Mouse (Mus musculus): ENCODE data around the gene Cpsf3.

DNA sequence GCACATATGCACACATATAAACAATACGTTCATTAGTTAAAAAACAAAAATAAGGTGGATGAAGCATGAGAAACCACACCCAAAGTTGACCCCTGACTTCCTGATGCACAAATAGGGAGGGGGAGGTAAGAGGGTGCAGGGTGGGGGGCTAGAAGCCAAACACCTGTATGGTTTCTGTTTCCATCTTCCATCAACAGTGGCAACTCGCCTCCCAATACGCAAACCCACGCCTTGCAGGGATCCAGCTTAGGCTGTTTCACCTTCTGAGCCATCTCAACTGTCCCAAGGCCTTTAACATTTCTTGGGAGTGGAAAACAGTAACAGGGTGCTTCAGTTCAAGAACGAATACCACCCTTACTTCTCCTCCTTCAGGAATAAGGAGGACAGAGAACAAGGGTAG, 52.0 kb downstream of the Cpsf3 start:
- TF ChIP-seq EP300 (IDR thresholded peaks at IDR 0.05; ENCODE audit: low read depth): no peak
- no peak for TF ChIP-seq CTCF (IDR thresholded peaks at IDR 0.05; ENCODE audit: low read depth)
